Mouse (Mus musculus) brain, embryonic 14.5 days (tissue): Measurements from ENCODE around the gene Adamts14.

Source experiments
- CTCF ChIP-seq: fragments of 200-500 bp; IDR thresholded peaks from 2 replicates; pipeline ENCODE4 v1.5.1; 2012; ENCODE audit warnings: inconsistent platforms, mild to moderate bottlenecking, moderate library complexity, borderline replicate concordance; ENCODE audit not compliant: insufficient read depth, insufficient read length; ENCODE audit errors: extremely low read depth
- POLR2A ChIP-seq: fragments of 200-500 bp; IDR thresholded peaks from 2 replicates; pipeline ENCODE4 v1.6.1; 2012; ENCODE audit warnings: mild to moderate bottlenecking, inconsistent platforms, borderline replicate concordance; ENCODE audit not compliant: poor library complexity, insufficient read depth, insufficient read length, severe bottlenecking; ENCODE audit errors: extremely low read depth

GRCm38 (mm10) chr10:61211105-61211504, 62.1 kb downstream of the Adamts14 start:
- TF ChIP-seq POLR2A (no peak), CTCF (no peak)
